Mouse (Mus musculus) olfactory bulb, adult 2 months (tissue): Measurements from ENCODE around the gene Fgfr2.

Experiments
- CTCF ChIP-seq: fragments of 200-500 bp; IDR thresholded peaks from 2 replicates; pipeline ENCODE4 v1.5.1; 2012; ENCODE audit warnings: low read depth, mild to moderate bottlenecking, low read length, moderate library complexity; ENCODE audit not compliant: insufficient read depth
- POLR2A ChIP-seq: fragments of 200-500 bp; IDR thresholded peaks from 2 replicates; pipeline ENCODE4 v1.6.1; 2012; ENCODE audit warnings: mild to moderate bottlenecking, low read depth, low read length, moderate library complexity; ENCODE audit not compliant: insufficient read depth

- TF ChIP-seq CTCF (no peak), POLR2A (no peak)
Observed at GRCm38 (mm10) chr7:131597779-131598482, 1525.2 kb downstream of the Fgfr2 start.
